Mouse (Mus musculus) embryonic fibroblast, embryonic 13.5 days (primary cell): ENCODE data around the gene Mab21l3.

Source experiments
- CTCF ChIP-seq: IDR thresholded peaks from 2 replicates; pipeline ENCODE4 v1.5.1; 2011; ENCODE audit warnings: mild to moderate bottlenecking, control low read depth, low read length, moderate library complexity, borderline replicate concordance; ENCODE audit not compliant: insufficient read depth
- POLR2A ChIP-seq: IDR thresholded peaks from 2 replicates; pipeline ENCODE4 v1.6.1; 2011; ENCODE audit warnings: low read depth, mild to moderate bottlenecking, control low read depth, low read length, moderate library complexity

DNA sequence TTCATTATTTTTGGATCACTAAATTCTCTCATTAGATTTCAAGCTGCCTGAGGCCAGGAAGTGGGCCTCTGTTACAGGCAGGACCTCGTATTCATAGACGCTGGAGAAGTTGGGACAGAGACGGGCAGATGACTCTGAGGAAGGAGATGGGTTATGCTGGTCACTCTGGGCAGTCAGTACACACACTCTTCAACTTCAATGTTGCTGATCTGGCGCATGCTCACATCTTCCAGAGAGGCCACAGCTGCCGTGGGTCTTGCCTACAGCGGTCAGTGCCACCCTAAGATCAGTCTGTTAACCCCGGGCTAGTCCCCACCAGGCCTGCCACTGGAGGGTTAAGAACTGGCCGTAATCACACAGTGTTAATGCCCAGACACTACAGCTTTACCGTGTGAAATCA is 23.2 kb upstream of the Mab21l3 start:
- TF ChIP-seq POLR2A: no peak
- TF ChIP-seq CTCF: no peak
